Mouse (Mus musculus) ES-E14 (cell line): ENCODE data around the gene Katnal1.

Experiments used
- HCFC1 ChIP-seq: IDR thresholded peaks from 2 replicates; pipeline ENCODE4 v1.6.1; 2012; ENCODE audit warnings: low read length, inconsistent platforms, borderline replicate concordance; ENCODE audit not compliant: insufficient read depth
- MAFK ChIP-seq: IDR thresholded peaks from 2 replicates; pipeline ENCODE4 v1.6.1; 2014; ENCODE audit warnings: mild to moderate bottlenecking, low read depth, low read length, inconsistent platforms; ENCODE audit not compliant: insufficient read depth
- ZC3H11A ChIP-seq: IDR thresholded peaks from 2 replicates; pipeline ENCODE4 v1.6.1; 2012; ENCODE audit warnings: low read depth, mild to moderate bottlenecking, inconsistent platforms, low read length, borderline replicate concordance
- ZNF384 ChIP-seq: IDR thresholded peaks from 2 replicates; pipeline ENCODE4 v1.6.1; 2012; ENCODE audit warnings: low read depth, low read length, inconsistent platforms

- TF ChIP-seq MAFK (no peak), HCFC1 (no peak), ZC3H11A (no peak), ZNF384 (no peak)
Observed at GRCm38 (mm10) chr5:148855047-148855446, 74.1 kb downstream of the Katnal1 start.
